Mouse (Mus musculus): ENCODE data around the gene Olfr1386.
"Not testable (repeated sequence)": the region's sequence is repeated elsewhere in the genome, so short reads cannot be mapped to it uniquely, and the experiment has no call there.

Gene Olfr1386

GRCm38 (mm10) chr11:49464746-49465145, at the start of gene Olfr1386:
TSS of gene Olfr1386 (plus strand) at chr11:49465046.
- DNase-seq (ENCODE audit: low read depth, low spot score), result not testable (repeated sequence)

GRCm38 (mm10) chr11:49422767-49423166, 42.1 kb upstream of the Olfr1386 start, which contains the start of gene Olfr1389:
TSS of gene Olfr1389 (plus strand) at chr11:49423067.
- DNase-seq (ENCODE audit: low read depth, low spot score), result no peak

DNA sequence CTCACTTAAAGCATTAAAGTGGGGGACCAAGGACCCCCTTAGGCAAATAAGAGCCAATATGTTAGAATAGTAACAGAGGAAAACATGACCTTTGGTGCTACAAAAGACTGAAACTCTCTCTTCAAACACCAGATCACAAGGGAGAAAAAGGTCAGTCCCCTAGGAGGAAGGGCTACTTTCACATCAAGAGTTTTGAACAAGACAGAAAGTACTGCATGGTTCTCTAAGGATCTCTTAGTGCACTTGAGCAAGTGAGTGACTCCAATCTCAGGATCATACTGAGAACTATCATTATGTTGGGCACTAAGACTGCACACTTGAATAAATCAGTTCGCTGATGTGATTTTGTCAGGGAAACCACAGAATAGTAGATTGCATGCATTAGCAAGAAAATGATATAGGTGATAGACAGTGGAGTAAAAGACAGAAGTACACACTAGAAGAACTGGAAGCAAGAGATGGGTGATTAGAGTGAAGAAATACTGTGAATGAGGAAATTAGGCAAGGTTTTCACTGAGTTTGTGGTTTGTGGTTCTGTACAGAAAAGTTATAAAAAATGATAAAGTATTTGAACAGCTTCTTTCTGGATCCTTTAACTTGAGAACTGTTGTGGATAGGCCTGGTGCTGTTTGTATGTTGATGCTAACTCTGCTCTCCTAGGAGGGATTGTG, 39.5 kb upstream of the Olfr1386 start:
- DNase-seq (ENCODE audit: low read depth, low spot score), result no peak

GRCm38 (mm10) chr11:49429641-49430040, 35.2 kb upstream of the Olfr1386 start:
- no peak for DNase-seq (ENCODE audit: low read depth, low spot score)

GRCm38 (mm10) chr11:49436411-49436810, 28.4 kb upstream of the Olfr1386 start, which contains the start of gene Olfr1388:
TSS of gene Olfr1388 (plus strand) at chr11:49436624.
- DNase-seq (ENCODE audit: low read depth, low spot score), result no peak

- DNase-seq (ENCODE audit: low read depth, low spot score), result no peak
These were observed 9.8 kb upstream of the Olfr1386 start, which contains the start of gene Olfr1387 for GRCm38 (mm10) chr11:49455043-49455442. TSS of gene Olfr1387 (plus strand) at chr11:49455343.

DNA sequence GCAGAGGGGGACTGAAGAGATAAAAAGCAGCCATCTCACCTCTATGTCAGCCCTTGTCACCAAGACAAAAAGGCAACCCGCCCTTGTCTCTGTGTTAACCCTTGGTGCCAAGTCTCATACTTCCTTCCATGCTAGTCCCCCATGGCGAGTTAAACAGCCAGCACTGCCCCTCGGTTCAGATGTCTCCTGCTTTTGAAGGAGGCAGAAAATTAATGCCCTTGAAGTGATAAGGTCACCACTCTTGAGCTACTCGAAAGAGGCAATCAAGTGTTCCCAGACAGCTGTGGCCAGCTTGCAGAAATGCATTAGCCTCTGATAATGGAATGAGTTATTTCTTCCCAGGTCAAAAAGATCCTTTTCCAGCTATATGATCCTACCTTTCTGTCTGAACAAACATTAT, 21.1 kb downstream of the Olfr1386 start:
- DNase-seq (ENCODE audit: low read depth, low spot score), result no peak

DNA sequence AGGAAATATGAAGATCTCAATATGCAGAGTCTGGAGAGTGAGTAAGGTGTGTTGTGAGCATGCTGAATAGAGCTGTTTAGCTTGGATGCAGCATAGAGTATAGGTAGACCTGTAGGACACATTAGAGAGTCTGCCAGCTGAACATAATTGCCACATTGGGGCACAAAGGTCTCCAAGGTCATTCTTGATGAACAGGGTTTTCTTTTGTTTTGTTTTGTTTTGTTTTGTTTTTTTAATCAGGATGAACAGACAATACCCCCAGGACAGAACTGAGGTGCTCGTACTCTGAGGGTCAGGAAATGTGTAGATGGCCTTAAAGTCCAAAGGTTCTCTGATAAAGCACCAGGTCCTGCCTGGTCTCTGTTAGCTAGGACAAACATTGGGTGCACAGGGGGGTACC, 23.9 kb downstream of the Olfr1386 start, which contains the start of gene Olfr1385:
Gene Olfr1385 (plus strand): TSS at position 301 of the 400 bp plus-strand sequence.
- DNase-seq (ENCODE audit: low read depth, low spot score), result not testable (repeated sequence)

DNA sequence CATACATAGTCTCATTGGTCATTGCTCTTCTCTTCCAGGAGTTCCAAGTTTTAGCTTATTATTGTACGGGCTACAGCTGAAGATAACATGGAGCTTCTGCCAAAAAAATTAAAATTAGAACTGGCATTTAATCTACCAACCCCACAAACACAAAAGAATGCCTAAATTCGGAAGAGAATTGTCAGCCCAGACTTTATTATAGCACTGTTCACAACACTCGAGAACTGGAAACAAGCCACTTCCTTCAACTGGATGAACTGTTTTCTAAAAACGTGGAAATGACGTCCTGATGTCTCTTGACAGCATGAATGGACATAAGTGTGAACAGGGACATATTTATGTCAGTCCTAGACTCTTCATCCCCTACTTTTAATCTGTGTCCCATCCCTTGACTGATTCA, 53.2 kb downstream of the Olfr1386 start:
- no peak for DNase-seq (ENCODE audit: low read depth, low spot score)

GRCm38 (mm10) chr11:49519348-49519747, 54.5 kb downstream of the Olfr1386 start, which contains the start of gene Olfr1383:
TSS of gene Olfr1383 (plus strand) at chr11:49519648.
- no peak for DNase-seq (ENCODE audit: low read depth, low spot score)
